ENCODE assay signal across 8 mouse cellular contexts in the genomic region with DNA sequence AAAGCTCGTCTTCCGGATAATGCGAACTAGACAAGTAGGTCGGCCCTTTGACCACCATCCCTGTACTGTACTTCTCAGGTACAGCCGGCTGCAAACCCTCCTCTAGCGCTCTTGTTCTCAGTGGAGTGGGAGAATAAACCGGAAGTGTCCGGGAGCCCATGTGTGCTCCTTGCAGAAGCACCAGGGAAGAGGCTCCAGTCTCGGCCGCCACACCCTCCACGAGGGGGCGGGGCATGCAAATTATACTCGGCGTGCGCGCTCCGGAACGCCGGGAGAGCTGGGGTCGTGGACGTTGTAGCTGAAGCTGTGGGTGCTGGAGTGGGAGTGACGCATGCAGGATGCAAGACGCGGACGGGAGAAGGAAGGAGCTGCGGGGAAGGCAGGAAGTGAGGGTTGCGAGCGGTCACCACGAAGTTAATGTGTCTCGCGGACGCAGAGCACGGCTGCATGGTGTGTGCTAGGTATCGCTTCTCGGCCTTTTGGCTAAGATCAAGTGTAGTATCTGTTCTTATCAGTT. TPM values are rescaled to one million over a fixed set of nuclear protein-coding genes. Genes with fewer than 3 reads are reported as not detected.
DNase-seq lines count a peak whose midpoint lies in the region; ATAC-seq lines count a peak whose summit lies in the region.

No protein-coding gene starts in this region.

- peak; percentile 95 for DNase-seq in NIH3T3 (ENCODE audit: low read depth)
- DNase-seq in cerebellum, postnatal 10 days, result peak; percentile 93 to 94
- DNase-seq in frontal cortex, postnatal 14 days (ENCODE audit: low spot score in 2 of 2), result peak; percentile 70 to 71
- peak; percentile 91 for DNase-seq in hindbrain, embryonic 14.5 days (ENCODE audit: low spot score)
- DNase-seq in layer of hippocampus, postnatal 36 days, result peak; percentile 76 to 78
- DNase-seq in lung, postnatal 36 days, result peak; percentile 93
- DNase-seq in retina, postnatal 1 day, result peak; percentile 96
- DNase-seq in urinary bladder, adult 18-20 months (ENCODE audit: low spot score in 2 of 2), result peak; percentile 79 to 90

- peak; percentile 93 for ATAC-seq in hindbrain, embryonic 14.5 days (ENCODE audit: low FRiP score)

- H3K4me1 ChIP-seq in hindbrain, embryonic 14.5 days (replicated peaks; ENCODE audit: control insufficient read depth, insufficient read depth, low read length), result peaks cover 21% of the 10 kb centered on the region

- H3K27me3 ChIP-seq in hindbrain, embryonic 14.5 days (ENCODE audit: control insufficient read depth, insufficient read depth, low read length), result no peaks in the 10 kb centered on the region

- no peaks in the 10 kb centered on the region for H3K9me3 ChIP-seq in hindbrain, embryonic 14.5 days (ENCODE audit: control insufficient read depth, low read length)

- peak overlapping the region; percentile 64 for H3K4me2 ChIP-seq in hindbrain, embryonic 14.5 days (replicated peaks)

- H3K4me3 ChIP-seq in hindbrain, embryonic 14.5 days (replicated peaks; ENCODE audit: low read length), result peak overlapping the region; percentile 39

- H3K27ac ChIP-seq in hindbrain, embryonic 14.5 days, result peak overlapping the region; percentile 92

- H3K9ac ChIP-seq in hindbrain, embryonic 14.5 days, result peak overlapping the region; percentile 67

- no peaks in the 10 kb centered on the region for H3K36me3 ChIP-seq in hindbrain, embryonic 14.5 days (replicated peaks; ENCODE audit: control insufficient read depth, insufficient read depth)

- WGBS in hindbrain, embryonic 14.5 days, result 1% methylated on average over 35 of the region's 35 CpGs

RNA-seq across cellular contexts. Expression of gene Pecr, which starts 29.5 kb away (rescaled TPM):
- polyA plus RNA-seq in hindbrain, embryonic 14.5 days (2014; fragmentation: Nextera tagmentation; extraction: Ambion mirVana), result 6.3 and 7.8 TPM in 2 replicates
- 1 to 10 TPM; 4.4 to 4.8 TPM for total RNA-seq in layer of hippocampus, postnatal 36 days (2021)

RNA-seq across cellular contexts. Expression of gene Tmem169, which starts 29.6 kb away (rescaled TPM):
- polyA plus RNA-seq in hindbrain, embryonic 14.5 days (2014; fragmentation: Nextera tagmentation; extraction: Ambion mirVana), result 36.8 and 39.8 TPM in 2 replicates
- 10 to 100 TPM; 16.6 to 17.6 TPM for total RNA-seq in layer of hippocampus, postnatal 36 days (2021)

RNA-seq across cellular contexts. Expression of gene Mreg, which starts 42.5 kb away (rescaled TPM):
- polyA plus RNA-seq in hindbrain, embryonic 14.5 days (2014; fragmentation: Nextera tagmentation; extraction: Ambion mirVana), result 2.7 and 3.9 TPM in 2 replicates
- total RNA-seq in layer of hippocampus, postnatal 36 days (2021), result 1 to 10 TPM; 3.4 to 4.2 TPM

RNA-seq across cellular contexts. Expression of gene Xrcc5, which starts 52.6 kb away (rescaled TPM):
- 16.7 and 18.7 TPM in 2 replicates for polyA plus RNA-seq in hindbrain, embryonic 14.5 days (2014; fragmentation: Nextera tagmentation; extraction: Ambion mirVana)
- 10 to 100 TPM; 12.5 to 13.8 TPM for total RNA-seq in layer of hippocampus, postnatal 36 days (2021)

Comparison
In these comparisons a context has a peak if more than half of its experiments do, and no peak if none do; other contexts are left out.
1. Peak in every context shown above with its lines: DNase-seq, ATAC-seq, H3K4me3 ChIP-seq and H3K27ac ChIP-seq.